Mouse (Mus musculus) embryonic fibroblast, embryonic 13.5 days (primary cell): ENCODE data around the gene Tanc2.

ENCODE experiments used
- CTCF ChIP-seq: IDR thresholded peaks from 2 replicates; pipeline ENCODE4 v1.5.1; 2011; ENCODE audit warnings: mild to moderate bottlenecking, control low read depth, low read length, moderate library complexity, borderline replicate concordance; ENCODE audit not compliant: insufficient read depth
- POLR2A ChIP-seq: IDR thresholded peaks from 2 replicates; pipeline ENCODE4 v1.6.1; 2011; ENCODE audit warnings: low read depth, mild to moderate bottlenecking, control low read depth, low read length, moderate library complexity

DNA sequence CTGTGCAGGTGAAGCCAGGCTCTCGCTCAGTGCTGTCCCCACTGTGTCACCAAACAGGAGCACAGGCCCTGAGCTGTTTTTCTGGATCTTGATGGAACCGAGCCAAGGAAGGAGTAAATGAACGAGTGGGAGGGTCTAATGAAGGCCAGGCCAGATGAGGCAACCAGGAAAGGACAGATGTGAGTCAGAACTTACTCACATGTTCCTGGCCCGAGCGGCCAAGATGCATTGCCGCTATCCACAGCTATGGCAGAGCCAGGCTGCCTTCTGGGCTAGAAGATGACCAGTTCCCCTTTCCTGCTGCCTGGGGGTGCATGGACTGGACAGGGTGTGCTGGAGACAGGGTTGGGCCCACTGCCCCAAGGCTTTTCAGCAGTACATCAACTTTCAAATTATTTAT, 363.6 kb downstream of the Tanc2 start:
- TF ChIP-seq POLR2A (no peak), CTCF (no peak)
